Mouse (Mus musculus): ENCODE measurements at regions not wholly inside any gene's neighbourhood (a gene's known extent, or its start where the extent isn't known, plus 50 kb on each side); places are given as distances from the start of the nearest gene placed in this dataset.

DNA sequence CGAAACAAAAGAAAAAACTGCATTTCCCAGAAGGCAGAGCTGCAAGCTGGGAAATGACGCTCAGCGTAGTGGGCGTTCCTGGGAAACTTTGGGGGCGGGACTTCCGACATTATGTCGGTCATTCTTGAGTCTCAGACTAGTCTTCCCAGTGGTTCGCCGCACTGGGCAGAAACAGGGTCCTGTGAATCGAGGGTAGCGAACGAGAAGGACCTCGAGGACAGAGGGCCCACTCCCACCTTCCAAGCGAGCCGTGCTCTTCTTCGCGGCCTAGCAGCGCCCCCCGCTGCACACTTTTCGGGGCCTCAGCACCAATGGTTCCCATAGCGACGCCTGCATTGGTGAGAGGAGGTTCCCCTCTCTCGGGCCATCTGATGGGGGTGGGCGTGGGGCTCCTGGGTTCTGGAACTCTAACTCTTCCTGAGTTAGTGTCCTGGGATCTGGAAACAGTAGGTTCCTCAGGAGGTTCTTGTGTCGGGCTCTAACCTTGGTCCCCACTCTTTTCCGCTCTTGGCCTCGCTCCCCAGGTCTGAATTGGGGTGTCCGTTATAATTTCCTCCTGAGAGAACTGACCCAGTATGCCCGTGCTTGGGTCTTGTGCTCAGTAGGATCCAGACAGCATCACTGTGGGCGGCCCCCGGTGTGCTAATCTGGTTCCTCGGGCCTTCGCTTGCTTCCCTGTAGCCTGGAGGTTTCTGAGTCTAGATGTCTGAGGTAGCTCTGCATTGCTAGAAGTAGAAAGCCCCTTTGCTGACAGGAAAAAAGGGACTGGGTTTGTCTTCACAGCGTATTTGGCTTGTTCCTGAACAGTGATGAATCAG, 52.8 kb upstream of the Gramd1a start:
- TF ChIP-seq MAFK (IDR thresholded peaks at IDR 0.05; ENCODE audit: insufficient read depth, low read depth, low read length) (no peak), CHD2 (IDR thresholded peaks at IDR 0.05; ENCODE audit: low read depth, low read length) (no peak), ZC3H11A (IDR thresholded peaks at IDR 0.05; ENCODE audit: borderline replicate concordance, low read depth, low read length) (no peak), HCFC1 (IDR thresholded peaks at IDR 0.05; ENCODE audit: borderline replicate concordance, insufficient read depth, low read length) (peak; percentile 93), ZNF384 (IDR thresholded peaks at IDR 0.05; ENCODE audit: low read depth, low read length) (no peak)
- H3K4me1 ChIP-seq (ENCODE audit: control insufficient read depth in 2 of 2, insufficient read depth in 2 of 2, low read length in 2 of 2, poor library complexity in 1 of 2): no peaks in the 10 kb centered on the region
- H3K27ac ChIP-seq (ENCODE audit: insufficient read depth, low read depth, low read length, poor library complexity, severe bottlenecking): no peak overlapping the region
- H3K9me3 ChIP-seq (ENCODE audit: control insufficient read depth, insufficient read depth, low read depth, low read length): no peaks in the 10 kb centered on the region
- peak overlapping the region; percentile 62 to 68 for H3K4me3 ChIP-seq (ENCODE audit: insufficient read depth in 1 of 2, low read depth in 1 of 2, low read length in 2 of 2, poor library complexity in 1 of 2, severe bottlenecking in 1 of 2)
- H3K9ac ChIP-seq (ENCODE audit: insufficient read depth, low read depth, low read length, poor library complexity, severe bottlenecking): peak overlapping the region; percentile 55
- peak; percentile 63 for DNase-seq (ENCODE audit: low read depth, low spot score)
- no peaks in the 10 kb centered on the region for H3K36me3 ChIP-seq (ENCODE audit: control insufficient read depth, insufficient read depth, low read length, poor library complexity, severe bottlenecking)
- in situ Hi-C loops (cut with MboI; ENCODE audit: low sequenced_read_pairs in 2 of 2, unreplicated experiment in 2 of 2): no loop called here

GRCm38 (mm10) chr7:31207563-31208236, 52.0 kb upstream of the Gramd1a start:
- TF ChIP-seq HCFC1 (IDR thresholded peaks at IDR 0.05; ENCODE audit: borderline replicate concordance, insufficient read depth, low read length): no peak
- TF ChIP-seq MAFK (IDR thresholded peaks at IDR 0.05; ENCODE audit: insufficient read depth, low read depth, low read length): no peak
- TF ChIP-seq ZC3H11A (IDR thresholded peaks at IDR 0.05; ENCODE audit: borderline replicate concordance, low read depth, low read length): no peak
- no peak for TF ChIP-seq ZNF384 (IDR thresholded peaks at IDR 0.05; ENCODE audit: low read depth, low read length)
- no peak for TF ChIP-seq CHD2 (IDR thresholded peaks at IDR 0.05; ENCODE audit: low read depth, low read length)
- Histone ChIP-seq H3K27ac (ENCODE audit: insufficient read depth, low read depth, low read length, poor library complexity, severe bottlenecking) (no peak overlapping the region), H3K9ac (ENCODE audit: insufficient read depth, low read depth, low read length, poor library complexity, severe bottlenecking) (no peak overlapping the region), H3K4me3 (ENCODE audit: insufficient read depth in 1 of 2, low read depth in 1 of 2, low read length in 2 of 2, poor library complexity in 1 of 2, severe bottlenecking in 1 of 2) (peak overlapping the region in 1 of 2 experiments; percentile 62; a peak in 2 of 4 replicates), H3K36me3 (ENCODE audit: control insufficient read depth, insufficient read depth, low read length, poor library complexity, severe bottlenecking) (no peaks in the 10 kb centered on the region), H3K9me3 (ENCODE audit: control insufficient read depth, insufficient read depth, low read depth, low read length) (no peaks in the 10 kb centered on the region), H3K4me1 (ENCODE audit: control insufficient read depth in 2 of 2, insufficient read depth in 2 of 2, low read length in 2 of 2, poor library complexity in 1 of 2) (no peaks in the 10 kb centered on the region)
- in situ Hi-C loops (cut with MboI; ENCODE audit: low sequenced_read_pairs in 2 of 2, unreplicated experiment in 2 of 2): no loop called here
- no peak for DNase-seq (ENCODE audit: low read depth, low spot score)

Data from ES-E14 (cell line).